Comparison of ENCODE assay signal across 8 mouse cellular contexts in the genomic region with DNA sequence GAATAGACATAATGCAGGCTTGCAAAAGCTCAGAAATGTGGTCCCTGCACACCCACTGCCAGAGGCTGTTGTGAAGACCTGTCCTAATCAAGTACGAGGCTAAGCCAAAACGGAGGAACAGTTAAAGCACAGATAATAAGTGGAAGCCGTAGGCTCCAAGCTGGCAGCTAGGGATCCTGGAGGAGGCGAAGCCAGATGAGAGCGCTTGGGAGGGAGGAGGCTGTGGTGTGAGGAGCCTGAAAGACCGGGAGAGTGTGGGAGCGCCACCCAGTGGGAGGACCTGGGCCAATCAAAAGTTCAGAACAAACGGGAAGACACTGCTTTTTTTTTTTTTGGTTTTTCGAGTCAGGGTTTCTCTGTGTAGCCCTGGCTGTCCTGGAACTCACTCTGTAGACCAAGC. TPM values are rescaled to one million over a fixed set of nuclear protein-coding genes. Genes with fewer than 3 reads are reported as not detected.
DNase-seq lines count a peak whose midpoint lies in the region; ATAC-seq and TF ChIP-seq lines count a peak whose summit lies in the region.

No protein-coding gene starts in this region.

- H3K4me2 ChIP-seq in heart, embryonic 16.5 days (ENCODE audit: low read depth, low read length), result peak overlapping the region; percentile 13; the same call in 1 of the 2 replicates
- H3K4me2 ChIP-seq in liver, postnatal 0 days (ENCODE audit: low read depth, low read length), result no peak overlapping the region

- no peak for TF ChIP-seq POLR2A in bone marrow, adult 2 months (IDR thresholded peaks at IDR 0.05; ENCODE audit: borderline replicate concordance, control insufficient read depth, low read depth, low read length)

- H3K9me3 ChIP-seq in ES-E14 (ENCODE audit: control insufficient read depth, insufficient read depth, low read depth, low read length), result no peaks in the 10 kb centered on the region
- H3K9me3 ChIP-seq in heart, embryonic 16.5 days (replicated peaks; ENCODE audit: control insufficient read depth, low read length), result no peaks in the 10 kb centered on the region
- no peaks in the 10 kb centered on the region for H3K9me3 ChIP-seq in liver, postnatal 0 days (ENCODE audit: low read length)

- in situ Hi-C loops in ES-E14 (cut with MboI; ENCODE audit: low sequenced_read_pairs in 2 of 2, unreplicated experiment in 2 of 2), result no loop called here

- H3K27me3 ChIP-seq in heart, embryonic 16.5 days (ENCODE audit: control insufficient read depth, insufficient read depth, low read length), result no peaks in the 10 kb centered on the region
- no peaks in the 10 kb centered on the region for H3K27me3 ChIP-seq in liver, postnatal 0 days (ENCODE audit: insufficient read depth, low read length)

- no peak for TF ChIP-seq EP300 in liver, postnatal 0 days (IDR thresholded peaks at IDR 0.05; ENCODE audit: low read depth)

- WGBS in bone marrow, adult 2 months, result 6% methylated on average over 9 of the region's 9 CpGs
- WGBS in heart, embryonic 16.5 days, result 1% methylated on average over 9 of the region's 9 CpGs
- 2% methylated on average over 9 of the region's 9 CpGs for WGBS in liver, postnatal 0 days (ENCODE audit: insufficient replicate concordance)

- ATAC-seq in heart, embryonic 16.5 days (replicated peaks; ENCODE audit: extremely low read depth, insufficient read depth, low FRiP score), result peak; percentile 63
- ATAC-seq in liver, postnatal 0 days, result peak; percentile 65; the same call in 1 of the 2 replicates

- peak overlapping the region; percentile 41; the same call in 1 of the 2 replicates for H3K9ac ChIP-seq in ES-E14 (ENCODE audit: insufficient read depth, low read depth, low read length, poor library complexity, severe bottlenecking)
- H3K9ac ChIP-seq in heart, embryonic 16.5 days (ENCODE audit: low read length), result no peak overlapping the region
- no peak overlapping the region for H3K9ac ChIP-seq in liver, postnatal 0 days (replicated peaks)

- H3K36me3 ChIP-seq in ES-E14 (ENCODE audit: control insufficient read depth, insufficient read depth, low read length, poor library complexity, severe bottlenecking), result no peaks in the 10 kb centered on the region
- no peaks in the 10 kb centered on the region for H3K36me3 ChIP-seq in heart, embryonic 16.5 days (ENCODE audit: control insufficient read depth, insufficient read depth)
- H3K36me3 ChIP-seq in liver, postnatal 0 days (replicated peaks; ENCODE audit: insufficient read depth, low read length), result no peaks in the 10 kb centered on the region

- no peak overlapping the region for H3K27ac ChIP-seq in ES-E14 (ENCODE audit: insufficient read depth, low read depth, low read length, poor library complexity, severe bottlenecking)
- no peak overlapping the region for H3K27ac ChIP-seq in bone marrow, adult 2 months (ENCODE audit: control insufficient read depth, insufficient read depth, low read depth, low read length, poor library complexity)
- H3K27ac ChIP-seq in heart, embryonic 16.5 days (ENCODE audit: low read length), result no peak overlapping the region
- peak overlapping the region; percentile 80 for H3K27ac ChIP-seq in layer of hippocampus, adult 2 months
- H3K27ac ChIP-seq in liver, postnatal 0 days (ENCODE audit: low read depth), result no peak overlapping the region

- H3K4me1 ChIP-seq in ES-E14 (ENCODE audit: control insufficient read depth in 2 of 2, insufficient read depth in 2 of 2, low read length in 2 of 2, poor library complexity in 1 of 2), result peaks cover 3 to 14% of the 10 kb centered on the region in 2 experiments; a peak in 3 of 4 replicates
- peaks cover 1% of the 10 kb centered on the region; the same call in 1 of the 2 replicates for H3K4me1 ChIP-seq in bone marrow, adult 2 months (ENCODE audit: control insufficient read depth, insufficient read depth, low read length)
- no peaks in the 10 kb centered on the region for H3K4me1 ChIP-seq in heart, embryonic 16.5 days (ENCODE audit: control insufficient read depth, insufficient read depth, low read length)
- H3K4me1 ChIP-seq in liver, postnatal 0 days (ENCODE audit: insufficient read depth), result 0 out of 2 replicates have a peak, but pooled peaks cover 2% of the 10 kb centered on the region

- H3K4me3 ChIP-seq in ES-E14 (ENCODE audit: insufficient read depth in 1 of 2, low read depth in 1 of 2, low read length in 2 of 2, poor library complexity in 1 of 2, severe bottlenecking in 1 of 2), result peak overlapping the region in 1 of 2 experiments; percentile 8; a peak in 1 of 4 replicates
- no peak overlapping the region for H3K4me3 ChIP-seq in bone marrow, adult 2 months (replicated peaks; ENCODE audit: control insufficient read depth, low read depth, low read length)
- H3K4me3 ChIP-seq in heart, embryonic 16.5 days (ENCODE audit: low read length), result no peak overlapping the region
- H3K4me3 ChIP-seq in layer of hippocampus, adult 2 months, result no peak overlapping the region
- H3K4me3 ChIP-seq in liver, postnatal 0 days (ENCODE audit: low read depth, low read length), result no peak overlapping the region

- TF ChIP-seq CTCF in bone marrow, adult 2 months (IDR thresholded peaks at IDR 0.05; ENCODE audit: control insufficient read depth, insufficient read depth, low read length), result peak; percentile 56; the same call in 1 of the 2 replicates
- peak; percentile 77 for TF ChIP-seq CTCF in layer of hippocampus, adult 2 months (conservative IDR thresholded peaks at IDR 0.05)
- TF ChIP-seq CTCF in liver, postnatal 0 days (IDR thresholded peaks at IDR 0.05; ENCODE audit: low read depth), result peak; percentile 66

- peak; percentile 78 for DNase-seq in ES-E14 (ENCODE audit: low read depth, low spot score)
- peak; percentile 80 for DNase-seq in fat pad, adult 2 months (ENCODE audit: extremely low read depth, low read depth, low spot score)
- peak; percentile 81 to 82 for DNase-seq in layer of hippocampus, adult 2 months (ENCODE audit: low spot score in 2 of 2)
- DNase-seq in liver, postnatal 0 days, result peak; percentile 83
- peak; percentile 81 for DNase-seq in ovary, postnatal 36 days (ENCODE audit: low spot score)
- peak; percentile 84 for DNase-seq in urinary bladder, postnatal 14 days (ENCODE audit: low spot score)

TF ChIP-seq in ES-E14, 5 proteins besides CTCF, POLR2A, EP300 and RAD21:
- TF ChIP-seq ZNF384 (IDR thresholded peaks at IDR 0.05; ENCODE audit: low read depth, low read length) (peak; percentile 93), CHD2 (IDR thresholded peaks at IDR 0.05; ENCODE audit: low read depth, low read length) (no peak), HCFC1 (IDR thresholded peaks at IDR 0.05; ENCODE audit: borderline replicate concordance, insufficient read depth, low read length) (no peak), MAFK (IDR thresholded peaks at IDR 0.05; ENCODE audit: insufficient read depth, low read depth, low read length) (no peak), ZC3H11A (IDR thresholded peaks at IDR 0.05; ENCODE audit: borderline replicate concordance, low read depth, low read length) (peak; percentile 21; the same call in 1 of the 2 replicates)
TF ChIP-seq in ES-E14: peak in this region for 2.

RNA-seq across cellular contexts. Expression of a gene that starts 4.6 kb away (rescaled TPM):
- total RNA-seq in ES-E14 (2012; rRNA removed), result not detected in 2 replicates
- 9.7 and 14.2 TPM in 2 replicates for polyA plus RNA-seq in bone marrow, adult 2 months (2011; ENCODE audit: insufficient read depth, insufficient read length, low replicate concordance, missing spikeins)
- 10.3 and 10.4 TPM in 2 replicates for polyA plus RNA-seq in heart, embryonic 16.5 days (2015; fragmentation: Nextera tagmentation; extraction: Ambion mirVana)
- under 1 TPM in 1 of 2 experiments, not detected in 1; 0.37 TPM for total RNA-seq in layer of hippocampus, adult 2 months (2021)
- polyA plus RNA-seq in liver, postnatal 0 days (2015; fragmentation: Nextera tagmentation; extraction: Ambion mirVana), result 0.99 and 1.2 TPM in 2 replicates

RNA-seq across cellular contexts. Expression of a gene that starts 21.9 kb away (rescaled TPM):
- total RNA-seq in ES-E14 (2012; rRNA removed), result 68.8 and 86.0 TPM in 2 replicates
- polyA plus RNA-seq in bone marrow, adult 2 months (2011; ENCODE audit: insufficient read depth, insufficient read length, low replicate concordance, missing spikeins), result 62.6 and 88.7 TPM in 2 replicates
- polyA plus RNA-seq in heart, embryonic 16.5 days (2015; fragmentation: Nextera tagmentation; extraction: Ambion mirVana), result 108 and 114 TPM in 2 replicates
- total RNA-seq in layer of hippocampus, adult 2 months (2021), result 100 to 1,000 TPM; 102 to 111 TPM
- 57.5 and 60.0 TPM in 2 replicates for polyA plus RNA-seq in liver, postnatal 0 days (2015; fragmentation: Nextera tagmentation; extraction: Ambion mirVana)

RNA-seq across cellular contexts. Expression of a gene that starts 22.0 kb away (rescaled TPM):
- total RNA-seq in ES-E14 (2012; rRNA removed), result 1.2 and 1.4 TPM in 2 replicates
- polyA plus RNA-seq in bone marrow, adult 2 months (2011; ENCODE audit: insufficient read depth, insufficient read length, low replicate concordance, missing spikeins), result 0.62 TPM in 1 of 2 replicates, not detected in the other
- polyA plus RNA-seq in heart, embryonic 16.5 days (2015; fragmentation: Nextera tagmentation; extraction: Ambion mirVana), result 4.5 and 5.0 TPM in 2 replicates
- total RNA-seq in layer of hippocampus, adult 2 months (2021), result 1 to 10 TPM; 6.5 to 7.1 TPM
- 0.32 and 0.66 TPM in 2 replicates for polyA plus RNA-seq in liver, postnatal 0 days (2015; fragmentation: Nextera tagmentation; extraction: Ambion mirVana)

RNA-seq across cellular contexts. Expression of a gene that starts 32.6 kb away (rescaled TPM):
- total RNA-seq in ES-E14 (2012; rRNA removed), result 3.1 and 3.3 TPM in 2 replicates
- 0.52 and 1.4 TPM in 2 replicates for polyA plus RNA-seq in bone marrow, adult 2 months (2011; ENCODE audit: insufficient read depth, insufficient read length, low replicate concordance, missing spikeins)
- polyA plus RNA-seq in heart, embryonic 16.5 days (2015; fragmentation: Nextera tagmentation; extraction: Ambion mirVana), result 4.4 and 5.8 TPM in 2 replicates
- 1 to 10 TPM; 2.0 to 2.8 TPM for total RNA-seq in layer of hippocampus, adult 2 months (2021)
- polyA plus RNA-seq in liver, postnatal 0 days (2015; fragmentation: Nextera tagmentation; extraction: Ambion mirVana), result 2.4 and 4.0 TPM in 2 replicates

RNA-seq across cellular contexts. Expression of a gene that starts 34.0 kb away (rescaled TPM):
- 42.7 and 58.9 TPM in 2 replicates for total RNA-seq in ES-E14 (2012; rRNA removed)
- 32.1 and 71.7 TPM in 2 replicates for polyA plus RNA-seq in bone marrow, adult 2 months (2011; ENCODE audit: insufficient read depth, insufficient read length, low replicate concordance, missing spikeins)
- polyA plus RNA-seq in heart, embryonic 16.5 days (2015; fragmentation: Nextera tagmentation; extraction: Ambion mirVana), result 19.1 and 19.5 TPM in 2 replicates
- total RNA-seq in layer of hippocampus, adult 2 months (2021), result 10 to 100 TPM; 93.9 to 98.8 TPM
- 8.7 TPM in 2 replicates for polyA plus RNA-seq in liver, postnatal 0 days (2015; fragmentation: Nextera tagmentation; extraction: Ambion mirVana)
